Mouse (Mus musculus) small intestine, adult 2 months (tissue): ENCODE results near the gene Amz1. TPM values are rescaled to one million over a fixed set of nuclear protein-coding genes. Genes with fewer than 3 reads are reported as not detected.

Experiments used
- H3K27ac ChIP-seq: fragments of 200-500 bp; 2 replicates; pipeline ENCODE4 v1.5.1; 2012; ENCODE audit warnings: low read depth, low read length, control low read depth, inconsistent platforms; ENCODE audit not compliant: insufficient read depth
- H3K27me3 ChIP-seq: fragments of 200-500 bp; 2 replicates; pipeline ENCODE4 v1.6.1; 2012; ENCODE audit warnings: mild to moderate bottlenecking, moderate library complexity, low read length, inconsistent platforms; ENCODE audit not compliant: control insufficient read depth, insufficient read depth
- H3K36me3 ChIP-seq: fragments of 200-500 bp; 2 replicates; pipeline ENCODE4 v1.6.1; 2012; ENCODE audit warnings: mild to moderate bottlenecking, low read length, control low read depth, inconsistent platforms; ENCODE audit not compliant: control insufficient read depth, insufficient read depth
- H3K4me1 ChIP-seq: fragments of 200-500 bp; 2 replicates; pipeline ENCODE4 v1.6.1; 2012; ENCODE audit warnings: low read length, inconsistent platforms, mixed read lengths; ENCODE audit not compliant: control insufficient read depth, insufficient read depth, insufficient read length
- H3K4me3 ChIP-seq: fragments of 200-500 bp; 2 replicates; pipeline ENCODE4 v1.5.1; 2012; ENCODE audit warnings: low read depth, mild to moderate bottlenecking, control low read depth, inconsistent platforms, low read length, moderate library complexity
- CTCF ChIP-seq: fragments of 200-500 bp; IDR thresholded peaks from 2 replicates; pipeline ENCODE4 v1.5.1; 2012; ENCODE audit warnings: low read depth, mild to moderate bottlenecking, control low read depth, inconsistent platforms, low read length, moderate library complexity, mixed read lengths; ENCODE audit not compliant: insufficient replicate concordance, insufficient read length; ENCODE audit errors: extremely low read depth
- POLR2A ChIP-seq: fragments of 200-500 bp; IDR thresholded peaks from 2 replicates; pipeline ENCODE4 v1.6.1; 2012; ENCODE audit warnings: low read depth, mild to moderate bottlenecking, control low read depth, inconsistent platforms, low read length, moderate library complexity
- WGBS: fragments of 180-500 bp; shearing (Covaris S2); methylation state at CpG from one replicate; pipeline ENCODE4 v1.1.7; 2018; 5-methylcytosine and 5-hydroxymethylcytosine counted together
- polyA plus RNA-seq: library from polyadenylated mRNA; depleted of rRNA; stranded (reverse); fragments of >200 nt; gene quantifications from 2 replicates; pipeline ENCODE4 v1.2.3, GENCODE M21; 2012

The Amz1 gene
- polyA plus RNA-seq, 1 experiment, result 3.8 TPM

DNA sequence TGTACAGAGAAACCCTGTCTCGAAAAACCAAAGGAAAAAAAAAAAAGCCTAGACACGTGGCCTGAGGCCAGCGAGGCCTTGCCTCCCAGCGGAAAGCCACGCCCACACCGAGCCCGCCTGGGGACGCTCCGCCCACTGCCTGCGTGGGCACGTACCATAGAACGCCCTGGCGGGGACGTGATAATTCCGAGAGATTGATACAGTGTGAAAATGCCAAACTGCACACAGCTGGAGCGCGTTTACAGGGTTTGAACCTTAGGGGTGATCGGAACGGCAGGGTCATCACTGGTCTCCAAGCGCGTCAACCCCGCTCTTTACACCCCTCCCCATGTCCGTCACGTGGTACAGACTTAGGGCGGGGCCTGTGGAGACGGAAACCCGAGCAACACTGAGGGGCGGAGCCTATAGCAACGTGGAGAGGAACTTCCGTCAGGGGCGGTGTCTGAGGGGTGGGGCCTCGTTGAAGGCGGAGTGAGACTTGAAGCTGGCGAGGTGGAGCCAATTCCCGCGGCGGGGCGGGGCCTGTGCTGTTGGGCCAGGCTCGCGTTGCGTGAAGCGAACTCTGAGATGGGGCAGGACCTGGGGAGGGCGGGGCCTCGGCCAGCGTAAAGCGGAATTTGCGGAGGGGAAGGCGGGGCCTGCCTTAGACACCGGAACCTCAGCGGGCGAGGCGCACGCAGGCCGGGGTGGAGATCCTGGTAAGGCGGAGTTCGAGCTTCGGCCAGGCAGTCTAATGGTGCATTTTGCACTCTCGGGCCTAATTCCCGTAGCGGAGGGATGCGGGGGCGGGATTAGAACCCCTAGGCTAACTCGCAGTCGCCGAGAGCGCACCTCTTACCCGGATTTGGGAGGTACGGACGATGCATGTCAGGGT, 19.3 kb upstream of the Amz1 start, which contains the start of gene Brat1:
Gene Brat1, plus strand, starts transcription at position 634 of the 874 bp plus-strand sequence.
- Histone ChIP-seq H3K4me1 (peaks cover 23% of the 10 kb centered on the region), H3K27ac (peak within 1 kb of the TSS; percentile 90), H3K4me3 (peak within 1 kb of the TSS; percentile 73), H3K27me3 (no peaks in the 10 kb centered on the region), H3K36me3 (no peaks in the 10 kb centered on the region)
- under 1% methylated on average over 69 of the region's 69 CpGs for WGBS
- TF ChIP-seq CTCF, result no peak
- peak; percentile 83 for TF ChIP-seq POLR2A

DNA sequence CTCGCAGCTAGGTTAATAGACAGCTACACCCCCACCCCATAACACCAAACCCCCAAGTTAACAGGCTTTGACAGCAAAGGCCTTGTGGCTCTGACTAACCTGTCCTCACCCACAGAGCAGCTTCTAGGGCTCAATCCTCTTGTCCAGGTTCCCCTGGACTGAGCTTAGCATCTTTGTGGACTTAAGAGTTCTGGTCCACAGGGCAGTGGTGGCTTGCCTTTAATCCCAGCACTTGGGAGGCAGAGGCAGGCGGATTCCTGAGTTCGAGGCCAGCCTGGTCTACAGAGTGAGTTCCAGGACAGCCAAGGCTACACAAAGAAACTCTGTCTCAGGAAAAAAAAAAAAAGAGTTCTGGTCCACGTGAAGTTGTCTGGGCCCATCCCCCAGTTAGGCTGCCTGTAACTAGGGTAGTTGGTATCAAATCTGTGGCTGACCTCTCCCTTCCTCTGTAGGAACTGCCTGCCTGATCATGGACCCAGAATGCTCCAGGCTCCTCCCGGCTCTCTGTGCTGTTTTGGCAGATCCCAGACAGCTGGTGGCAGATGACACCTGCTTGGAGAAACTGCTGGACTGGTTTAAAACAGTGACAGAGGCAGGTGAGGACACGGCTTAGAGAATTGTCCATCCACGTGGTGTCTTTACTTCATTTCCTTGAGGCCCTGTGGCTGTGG, 18.3 kb upstream of the Amz1 start:
- Histone ChIP-seq H3K27me3 (no peaks in the 10 kb centered on the region), H3K4me1 (peaks cover 23% of the 10 kb centered on the region), H3K27ac (peak overlapping the region; percentile 74), H3K4me3 (peak overlapping the region; percentile 73), H3K36me3 (peaks cover 8% of the 10 kb centered on the region; the same call in 1 of the 2 replicates)
- WGBS, result 27% methylated on average over 7 of the region's 7 CpGs
- TF ChIP-seq POLR2A (no peak), CTCF (no peak)

DNA sequence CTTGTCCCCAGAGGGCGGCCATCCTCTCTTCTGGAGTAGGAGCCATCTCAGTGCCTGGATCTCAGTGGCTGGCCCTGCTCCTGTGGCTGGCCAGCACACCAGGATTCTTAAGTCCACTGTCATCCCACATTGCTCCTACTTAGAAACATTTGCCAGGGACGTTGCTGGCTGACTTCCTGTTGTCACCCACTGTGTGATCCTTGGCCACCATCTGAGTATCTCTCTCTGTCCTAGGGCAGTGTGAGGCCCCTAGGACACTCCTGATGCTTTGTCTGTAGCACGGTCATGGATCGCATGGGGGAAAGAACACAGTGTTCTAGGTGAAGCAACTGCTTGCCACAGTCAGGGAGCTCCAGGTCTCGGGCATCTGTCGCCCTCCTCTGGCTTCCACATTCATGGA, 13.6 kb upstream of the Amz1 start:
- 92% methylated on average over 6 of the region's 6 CpGs for WGBS
- H3K36me3 ChIP-seq, result peaks cover 40% of the 10 kb centered on the region

DNA sequence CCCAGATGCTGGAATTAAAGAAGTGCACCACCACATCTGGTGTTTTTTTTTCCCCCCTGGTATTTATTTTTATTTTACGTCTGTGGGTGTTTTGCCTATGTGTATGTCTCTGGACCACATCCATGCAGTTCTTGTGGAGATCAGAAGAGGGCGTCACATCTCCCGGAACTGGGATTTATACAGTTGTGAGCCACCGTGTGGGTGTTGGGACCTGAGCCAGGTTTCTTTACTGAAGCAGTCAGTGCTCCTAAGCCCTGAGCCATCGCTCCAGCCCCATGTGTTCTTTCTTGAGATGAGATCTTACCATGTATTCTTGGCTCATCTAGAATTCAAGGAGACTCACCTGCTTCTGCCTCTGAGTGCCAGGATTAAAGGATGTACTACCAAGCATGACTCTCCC, 12.9 kb upstream of the Amz1 start:
- TF ChIP-seq POLR2A, result no peak
- TF ChIP-seq CTCF, result no peak
- no peak overlapping the region for H3K4me3 ChIP-seq
- H3K4me1 ChIP-seq, result peaks cover 5% of the 10 kb centered on the region; the same call in 1 of the 2 replicates
- H3K27ac ChIP-seq, result no peak overlapping the region
- peaks cover 45% of the 10 kb centered on the region for H3K36me3 ChIP-seq
- 88% methylated on average over 5 of the region's 5 CpGs for WGBS
- no peaks in the 10 kb centered on the region for H3K27me3 ChIP-seq

More for the DNA sequence above, 13.6 kb upstream of the Amz1 start:
- Histone ChIP-seq H3K4me3 (no peak overlapping the region), H3K27me3 (no peaks in the 10 kb centered on the region), H3K4me1 (peaks cover 9% of the 10 kb centered on the region), H3K27ac (no peak overlapping the region)
- TF ChIP-seq POLR2A, result no peak
- TF ChIP-seq CTCF, result no peak

DNA sequence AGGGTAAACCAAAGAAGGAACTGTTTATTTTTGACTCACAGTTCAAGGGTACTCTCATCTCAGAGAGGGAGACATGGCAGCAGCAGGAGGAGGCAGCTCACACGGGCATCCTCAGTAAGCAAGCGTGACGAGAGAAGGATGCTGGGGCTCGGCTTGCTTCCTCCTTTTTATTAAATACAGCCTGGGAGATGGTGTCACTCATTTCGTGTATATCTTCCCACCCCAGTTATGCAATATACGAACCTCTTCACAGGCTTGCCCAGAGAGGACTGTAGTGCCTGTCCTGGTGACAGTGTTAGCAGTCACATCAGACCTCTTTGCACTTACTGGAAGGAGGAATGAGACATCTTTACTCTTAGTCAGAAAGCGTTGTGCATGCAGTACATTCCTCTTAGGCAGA, 3.2 kb upstream of the Amz1 start:
- Histone ChIP-seq H3K4me3 (no peak overlapping the region), H3K27me3 (no peaks in the 10 kb centered on the region), H3K36me3 (peaks cover 30% of the 10 kb centered on the region), H3K4me1 (no peaks in the 10 kb centered on the region), H3K27ac (no peak overlapping the region)
- no peak for TF ChIP-seq POLR2A
- TF ChIP-seq CTCF, result no peak
- 74% methylated on average over 7 of the region's 7 CpGs for WGBS

DNA sequence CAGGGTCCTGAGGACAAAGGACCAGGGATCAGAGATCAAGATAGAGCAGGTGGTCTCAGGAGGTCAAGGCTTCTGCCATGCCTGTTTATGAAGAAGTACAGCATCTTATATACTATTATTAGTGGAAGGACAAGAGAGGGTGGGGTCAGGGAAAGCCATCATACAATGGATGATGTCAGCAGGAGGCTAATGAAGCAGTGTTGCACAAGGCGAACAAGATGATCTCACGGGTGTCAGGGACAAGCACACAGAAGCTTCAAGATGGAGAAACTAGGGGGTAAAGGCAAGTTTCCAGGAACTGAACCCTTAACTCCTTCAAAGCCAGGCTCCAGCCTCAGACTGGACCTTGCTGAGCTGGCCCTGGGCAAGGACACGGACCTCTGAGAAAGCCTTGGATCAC, 1.8 kb upstream of the Amz1 start:
- Histone ChIP-seq H3K4me3 (no peak overlapping the region), H3K4me1 (no peaks in the 10 kb centered on the region), H3K27me3 (no peaks in the 10 kb centered on the region), H3K27ac (no peak overlapping the region), H3K36me3 (peaks cover 20% of the 10 kb centered on the region)
- 57% methylated on average over 3 of the region's 3 CpGs for WGBS
- TF ChIP-seq POLR2A, result no peak
- TF ChIP-seq CTCF, result no peak
